Mouse (Mus musculus): Measurements from ENCODE around the gene Fcrl6.

Gene Fcrl6

DNA sequence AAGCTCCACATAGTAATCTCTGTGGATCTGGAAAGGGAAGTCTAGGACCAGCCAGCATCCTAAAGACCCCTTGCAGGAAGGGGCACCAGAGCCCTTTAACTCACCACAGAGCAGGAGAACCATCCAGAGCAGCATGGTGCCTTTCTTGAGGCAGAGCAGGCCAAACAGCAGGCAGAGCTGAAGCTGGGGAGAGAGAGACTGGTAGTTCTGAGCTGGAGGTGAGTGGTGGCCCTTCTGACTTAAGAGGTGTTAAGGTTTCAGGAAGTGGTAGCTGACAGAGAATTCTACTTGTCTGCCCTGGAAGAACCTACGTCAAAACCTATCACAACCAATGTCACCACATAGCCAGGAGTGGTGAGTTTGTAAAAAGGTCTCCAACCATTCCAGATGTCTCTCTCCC is at the start of gene Fcrl6:
Fcrl6 (minus strand) TSS at position 226 of the 400 bp plus-strand sequence.
- DNase-seq (ENCODE audit: low spot score in 2 of 2), result no peak

DNA sequence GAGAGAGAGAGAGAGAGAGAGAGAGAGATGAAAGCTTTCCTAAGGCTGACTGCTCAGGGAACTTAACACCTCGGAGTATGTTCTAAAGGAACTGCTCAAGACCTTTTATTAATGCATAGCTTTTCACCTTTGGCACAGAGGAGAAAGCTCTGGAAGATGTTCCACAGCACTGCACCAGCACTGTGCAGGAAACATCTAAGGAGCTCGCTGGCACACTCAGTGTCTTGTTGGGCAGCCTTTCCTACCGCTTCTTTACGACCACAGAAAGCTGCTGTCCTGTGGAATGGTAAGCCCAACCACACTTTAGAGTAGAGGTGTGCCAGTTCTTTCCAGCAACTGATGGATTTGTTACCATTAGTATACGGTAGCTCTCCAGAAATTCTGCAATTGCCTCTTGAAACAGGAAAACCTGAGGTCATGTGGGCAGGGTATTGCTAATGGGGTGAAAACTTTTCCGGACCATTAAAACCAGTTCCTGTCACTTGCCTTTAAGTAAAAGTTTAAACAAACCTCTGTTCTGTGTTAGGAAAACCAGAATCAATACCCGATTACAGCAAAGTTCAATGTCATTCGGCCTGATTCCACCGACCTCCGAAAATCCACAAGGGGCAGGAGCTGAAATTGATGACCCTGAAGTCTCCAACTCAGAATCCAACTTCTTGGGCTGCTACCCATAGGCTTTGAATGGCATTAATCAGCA is 49.1 kb upstream of the Fcrl6 start:
- DNase-seq (ENCODE audit: low spot score in 2 of 2), result no peak

GRCm38 (mm10) chr1:172650519-172651287 is 48.4 kb upstream of the Fcrl6 start:
- no peak for DNase-seq (ENCODE audit: low spot score in 2 of 2)

DNA sequence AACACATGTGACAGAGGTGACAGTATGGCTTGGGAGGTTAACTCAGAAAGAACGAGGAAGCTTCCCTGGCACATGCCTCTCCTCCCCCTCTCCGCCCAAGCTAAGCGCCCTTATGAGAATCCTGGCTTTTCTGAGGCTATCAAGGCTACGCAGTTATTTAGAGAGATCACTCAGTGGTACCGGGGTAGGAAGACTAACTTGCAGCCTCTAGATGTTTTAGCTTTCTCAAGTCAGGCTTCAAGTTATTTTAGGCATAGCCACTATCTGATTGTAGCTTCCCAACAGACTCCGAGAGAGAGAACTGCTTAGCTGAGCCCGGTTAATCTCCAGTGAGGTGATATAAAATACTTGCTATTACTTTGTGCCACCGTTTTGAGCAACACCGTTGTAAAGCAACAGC is 47.0 kb upstream of the Fcrl6 start:
- no peak for DNase-seq (ENCODE audit: low spot score in 2 of 2)

DNA sequence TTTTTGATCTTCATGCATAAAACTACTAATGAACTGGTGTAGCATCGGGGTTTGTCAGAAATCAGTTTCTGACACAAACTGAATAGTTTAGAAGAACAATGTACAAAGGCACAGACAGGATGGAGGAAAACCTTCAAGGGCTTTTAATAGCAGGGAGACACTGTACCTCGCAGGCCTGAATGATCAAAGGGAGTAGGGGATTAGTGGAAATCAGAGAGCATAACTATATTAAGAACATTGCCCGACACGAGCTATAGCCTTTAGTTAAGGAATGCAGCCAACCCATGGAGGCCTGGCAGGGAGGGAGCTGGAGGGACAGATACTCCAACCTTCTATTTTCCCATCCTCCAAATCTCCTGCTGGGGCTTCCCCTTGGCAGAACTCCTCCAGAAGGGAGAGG is 44.9 kb upstream of the Fcrl6 start:
- no peak for DNase-seq (ENCODE audit: low spot score in 2 of 2)

DNA sequence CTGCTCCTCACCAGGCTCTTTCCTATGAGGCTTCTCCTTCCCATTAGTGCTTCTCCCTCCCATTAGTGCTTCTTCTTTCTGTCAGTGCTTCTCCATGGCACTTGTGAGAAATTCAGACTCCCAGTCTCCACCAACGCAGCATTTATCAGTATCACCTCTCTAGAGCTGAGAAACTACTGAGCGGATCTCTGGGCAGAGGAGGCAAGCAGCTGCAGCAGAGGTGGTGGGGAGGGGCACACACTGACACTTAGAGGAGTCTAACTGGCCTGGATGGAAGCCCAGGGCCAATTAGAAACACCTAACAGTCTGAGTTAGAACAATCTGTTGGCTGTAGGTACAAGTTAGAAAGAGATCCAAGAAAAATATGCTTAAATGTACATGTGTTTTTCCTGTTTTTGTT is 36.4 kb upstream of the Fcrl6 start:
- DNase-seq (ENCODE audit: low spot score in 2 of 2), result no peak

DNA sequence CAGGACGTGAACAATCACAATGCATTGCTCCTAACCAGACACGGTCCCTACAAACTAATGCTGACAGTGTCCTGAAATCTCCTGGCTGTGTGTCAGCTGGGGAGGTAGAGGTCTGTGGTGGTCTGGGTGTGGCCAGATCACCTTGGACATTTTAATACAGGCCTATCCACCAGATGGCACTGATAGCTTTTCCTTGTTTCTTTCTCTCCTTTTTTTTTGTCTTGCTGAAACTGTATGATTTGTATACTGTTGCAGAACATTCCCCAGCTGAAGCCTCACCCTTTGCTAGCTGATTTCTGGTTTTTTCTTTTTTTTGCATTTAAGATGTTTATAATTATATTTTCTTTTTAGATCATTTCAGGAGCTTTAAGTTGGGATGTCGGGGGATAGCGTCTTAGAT is 35.5 kb upstream of the Fcrl6 start:
- no peak for DNase-seq (ENCODE audit: low spot score in 2 of 2)

- no peak for DNase-seq (ENCODE audit: low spot score in 2 of 2)
Measured at GRCm38 (mm10) chr1:172636266-172636665, 33.9 kb upstream of the Fcrl6 start.

GRCm38 (mm10) chr1:172635258-172635657 is 32.9 kb upstream of the Fcrl6 start:
- no peak for DNase-seq (ENCODE audit: low spot score in 2 of 2)

DNA sequence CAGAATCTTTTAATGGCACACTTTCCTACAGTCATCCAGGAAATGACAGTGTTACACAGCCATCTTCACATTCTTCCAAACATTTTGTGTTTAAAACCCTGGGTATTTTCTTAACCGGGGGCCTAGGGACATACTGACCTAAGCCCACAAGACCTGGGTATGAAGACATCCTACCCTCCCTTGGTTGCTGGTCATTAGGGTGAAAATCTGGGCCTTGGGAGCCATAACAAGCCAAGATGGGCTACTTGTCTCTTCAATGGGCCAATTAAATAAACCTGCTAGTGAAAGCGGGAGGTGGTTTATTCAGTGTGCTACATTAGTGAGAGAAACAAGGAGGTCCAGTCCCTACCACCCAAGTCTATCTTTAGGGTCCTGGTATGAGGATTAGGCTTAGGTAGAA is 31.8 kb upstream of the Fcrl6 start:
- DNase-seq (ENCODE audit: low spot score in 2 of 2), result no peak

DNA sequence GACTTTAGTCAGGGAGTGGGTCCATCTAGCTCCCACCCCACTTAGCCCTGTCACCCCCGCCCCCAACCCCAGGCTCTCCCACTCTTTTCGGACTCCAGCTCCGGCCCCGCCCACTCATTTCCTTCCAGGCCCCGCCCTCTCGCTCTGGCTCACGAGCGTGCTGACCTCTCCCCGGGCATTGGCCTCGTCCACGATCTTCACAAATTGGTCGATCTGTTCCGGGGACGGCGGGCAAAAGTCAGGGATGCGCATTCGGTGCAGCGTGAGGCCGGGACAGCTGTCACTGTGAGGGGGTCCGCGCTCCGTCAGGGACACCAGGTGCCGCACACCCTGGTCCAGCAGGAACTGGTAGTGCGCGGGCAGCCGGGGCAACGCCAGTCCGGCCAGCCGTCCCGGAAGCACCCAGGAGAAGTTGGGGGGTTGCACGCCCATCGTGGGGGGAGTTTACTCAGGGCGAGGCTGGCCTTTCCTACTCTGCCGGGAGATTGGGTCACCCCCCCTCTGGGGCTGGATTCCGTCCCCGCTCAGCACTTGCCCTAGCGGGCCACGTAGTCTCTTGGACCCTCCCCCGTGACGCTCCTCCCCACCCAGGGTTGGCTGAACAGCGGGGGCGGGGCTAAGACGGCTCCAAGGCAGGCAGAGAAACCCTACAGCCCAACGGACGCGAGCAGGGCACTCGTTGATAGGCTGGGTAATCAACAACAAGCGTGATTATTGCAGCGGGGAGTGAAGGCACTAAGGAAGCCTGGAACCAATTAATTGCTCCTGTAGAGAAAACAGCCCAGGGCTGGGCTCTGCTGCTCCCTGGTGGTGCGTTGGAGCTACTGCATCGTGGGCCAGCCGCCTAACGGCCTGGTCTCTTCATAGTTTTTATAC is 30.3 kb upstream of the Fcrl6 start, which contains the start of gene Dusp23:
Dusp23 (minus strand) TSS at position 512 of the 876 bp plus-strand sequence.
- peak; percentile 90 to 92 for DNase-seq (ENCODE audit: low spot score in 2 of 2)

DNA sequence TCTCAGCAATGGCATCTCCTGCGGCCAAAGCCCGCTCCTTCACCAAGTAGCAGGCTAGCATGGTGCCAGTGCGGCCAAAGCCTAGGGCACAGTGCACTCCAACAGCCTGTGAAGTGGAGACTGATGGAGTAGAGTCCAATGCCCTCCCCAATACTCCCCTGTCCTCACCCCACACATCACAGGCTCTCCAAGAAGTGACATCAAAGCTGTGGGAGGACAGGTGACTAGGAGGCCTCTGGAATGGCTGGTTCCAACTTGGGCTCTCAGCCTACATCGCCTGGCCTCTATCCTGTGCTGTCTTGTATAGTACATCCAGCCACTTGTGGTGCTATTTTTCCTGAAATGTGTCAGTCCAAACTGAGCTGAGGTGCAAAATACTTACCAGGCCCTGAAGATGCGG is 29.4 kb upstream of the Fcrl6 start:
- no peak for DNase-seq (ENCODE audit: low spot score in 2 of 2)

DNA sequence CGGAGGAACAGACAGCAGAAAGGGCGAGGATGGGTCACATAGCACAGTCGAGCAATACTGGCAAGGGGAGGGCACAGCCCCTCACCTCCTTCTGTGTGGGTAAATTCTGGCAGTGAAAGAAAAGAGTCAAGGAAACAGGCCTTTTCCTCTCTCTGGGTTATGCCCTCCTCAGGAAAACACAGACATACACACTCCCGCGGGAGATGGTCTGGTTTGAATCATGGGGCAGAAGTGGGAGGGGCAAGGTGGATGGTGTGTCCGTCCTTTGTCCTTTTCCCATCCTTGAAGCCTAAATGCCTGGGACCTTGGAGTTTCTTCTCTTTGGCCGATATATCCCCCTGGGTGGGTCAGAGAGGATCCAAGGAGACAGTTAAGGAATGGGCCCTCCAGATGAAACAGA is 27.5 kb upstream of the Fcrl6 start:
- DNase-seq (ENCODE audit: low spot score in 2 of 2), result no peak

- DNase-seq (ENCODE audit: low spot score in 2 of 2), result no peak
Measured at GRCm38 (mm10) chr1:172626306-172626705, 24.0 kb upstream of the Fcrl6 start.

DNA sequence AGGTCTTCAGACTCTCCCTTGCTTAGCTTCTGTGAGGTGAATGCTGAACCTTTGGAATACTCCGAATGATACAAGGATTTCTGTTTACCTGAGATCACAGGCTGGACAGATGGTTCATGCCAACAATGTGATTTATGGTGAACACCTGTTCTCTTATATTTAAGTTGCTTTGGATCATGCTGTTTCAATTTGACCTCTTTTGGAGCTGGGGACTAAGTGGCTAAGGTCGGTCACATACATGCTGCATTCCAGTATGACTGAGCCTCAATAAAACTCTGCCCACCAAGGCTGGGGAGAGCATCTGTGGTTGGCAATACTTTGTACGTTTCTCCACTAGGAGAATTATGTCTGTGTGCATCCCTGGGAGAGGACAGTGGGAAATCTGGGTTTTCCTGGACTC is 21.7 kb upstream of the Fcrl6 start:
- DNase-seq (ENCODE audit: low spot score in 2 of 2), result no peak

- no peak for DNase-seq (ENCODE audit: low spot score in 2 of 2)
Measured at GRCm38 (mm10) chr1:172623599-172623998, 21.2 kb upstream of the Fcrl6 start.

DNA sequence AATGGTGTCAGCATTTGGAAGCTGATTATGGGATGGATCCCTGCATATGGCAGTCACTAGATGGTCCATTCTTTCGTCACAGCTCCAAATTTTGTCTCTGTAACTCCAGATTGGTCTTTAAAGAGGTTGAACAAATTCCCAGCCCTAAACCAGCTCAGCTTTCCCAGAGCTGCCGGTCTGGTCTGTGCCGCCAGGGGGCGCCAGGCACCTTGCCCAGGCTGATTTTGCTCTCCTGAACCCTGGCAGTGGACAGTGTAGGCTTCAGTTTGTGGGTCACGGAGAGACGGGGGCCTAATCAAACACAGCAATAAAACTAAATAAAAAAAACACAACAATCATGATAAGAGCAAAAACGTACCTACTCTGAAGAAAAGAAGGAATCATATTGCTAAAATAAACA is 16.9 kb upstream of the Fcrl6 start:
- peak in 1 of 2 experiments; percentile 46 for DNase-seq (ENCODE audit: low spot score in 2 of 2)

DNA sequence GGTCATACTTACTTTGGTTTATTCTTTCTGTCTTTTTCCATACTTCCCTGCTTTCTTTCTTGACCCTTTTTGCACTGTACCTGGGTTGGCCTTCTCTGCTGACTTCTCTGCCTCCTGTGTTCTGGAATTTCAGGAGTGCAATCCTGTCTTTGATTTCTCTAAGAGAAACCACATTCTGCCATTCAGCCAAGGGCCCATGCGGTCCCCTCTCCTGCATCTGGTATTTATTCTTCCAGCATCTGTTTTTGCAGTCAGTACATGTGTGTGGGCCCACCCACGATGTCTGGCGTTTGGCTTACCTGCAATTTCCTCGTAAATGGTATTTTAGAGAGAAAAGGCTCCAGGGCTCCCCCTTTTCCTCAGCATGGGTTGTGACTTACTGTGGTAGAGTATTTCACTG is 15.8 kb upstream of the Fcrl6 start:
- no peak for DNase-seq (ENCODE audit: low spot score in 2 of 2)

DNA sequence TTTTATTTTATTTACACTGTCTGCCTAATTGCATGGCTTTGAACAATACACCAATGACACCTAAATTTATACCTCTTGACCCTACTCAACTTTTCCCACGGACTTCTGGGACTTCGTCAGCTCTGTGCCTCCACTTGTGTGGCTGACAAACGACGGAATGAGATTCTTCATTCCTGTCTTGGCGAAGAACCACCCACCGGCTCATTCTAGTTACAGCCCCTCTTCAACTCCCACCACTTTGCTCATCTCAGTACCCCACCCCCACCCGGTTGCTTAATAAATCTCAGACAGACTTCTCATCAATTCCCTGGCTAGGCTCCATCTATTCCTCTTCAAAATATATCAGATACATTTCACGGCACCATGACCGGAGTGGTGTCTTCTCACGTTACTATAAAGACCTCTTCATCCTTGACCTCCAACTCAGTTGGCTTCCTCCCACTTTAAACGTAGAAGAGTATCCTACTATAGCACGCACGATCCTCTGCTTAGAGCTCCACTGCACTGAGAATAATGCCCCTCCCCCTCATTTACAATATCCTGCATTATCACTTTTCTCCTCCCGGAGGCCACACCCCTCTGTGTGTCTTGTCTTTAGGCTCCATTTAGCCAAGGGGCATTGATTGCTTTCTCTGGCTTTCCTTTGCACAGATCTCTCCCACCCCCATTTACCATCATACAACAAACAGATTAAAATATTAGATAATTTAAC is 15.2 kb upstream of the Fcrl6 start:
- no peak for DNase-seq (ENCODE audit: low spot score in 2 of 2)

GRCm38 (mm10) chr1:172616537-172617300 is 14.4 kb upstream of the Fcrl6 start:
- DNase-seq (ENCODE audit: low spot score in 2 of 2), result peak in 1 of 2 experiments; percentile 20

GRCm38 (mm10) chr1:172615412-172615811 is 13.1 kb upstream of the Fcrl6 start:
- DNase-seq (ENCODE audit: low spot score in 2 of 2), result no peak

Data from frontal cortex, postnatal 10 days (tissue).